Mouse (Mus musculus) thymus, adult 18-20 months (tissue): ENCODE measurements around the gene Ccdc188.
A peak's percentile ranks its signal among the peaks of the same experiment; 100 is the strongest.

Source experiments
- DNase-seq, 2 experiments: peaks; one replicate each; pipeline ENCODE4 v3.0.0; 2022; ENCODE audit warnings: mixed read lengths in 2 of 2

Ccdc188 gene

GRCm38 (mm10) chr16:18236676-18237501, 19.2 kb downstream of the Ccdc188 start:
- DNase-seq, result no peak

GRCm38 (mm10) chr16:18241581-18241980, 23.9 kb downstream of the Ccdc188 start:
- no peak for DNase-seq

DNA sequence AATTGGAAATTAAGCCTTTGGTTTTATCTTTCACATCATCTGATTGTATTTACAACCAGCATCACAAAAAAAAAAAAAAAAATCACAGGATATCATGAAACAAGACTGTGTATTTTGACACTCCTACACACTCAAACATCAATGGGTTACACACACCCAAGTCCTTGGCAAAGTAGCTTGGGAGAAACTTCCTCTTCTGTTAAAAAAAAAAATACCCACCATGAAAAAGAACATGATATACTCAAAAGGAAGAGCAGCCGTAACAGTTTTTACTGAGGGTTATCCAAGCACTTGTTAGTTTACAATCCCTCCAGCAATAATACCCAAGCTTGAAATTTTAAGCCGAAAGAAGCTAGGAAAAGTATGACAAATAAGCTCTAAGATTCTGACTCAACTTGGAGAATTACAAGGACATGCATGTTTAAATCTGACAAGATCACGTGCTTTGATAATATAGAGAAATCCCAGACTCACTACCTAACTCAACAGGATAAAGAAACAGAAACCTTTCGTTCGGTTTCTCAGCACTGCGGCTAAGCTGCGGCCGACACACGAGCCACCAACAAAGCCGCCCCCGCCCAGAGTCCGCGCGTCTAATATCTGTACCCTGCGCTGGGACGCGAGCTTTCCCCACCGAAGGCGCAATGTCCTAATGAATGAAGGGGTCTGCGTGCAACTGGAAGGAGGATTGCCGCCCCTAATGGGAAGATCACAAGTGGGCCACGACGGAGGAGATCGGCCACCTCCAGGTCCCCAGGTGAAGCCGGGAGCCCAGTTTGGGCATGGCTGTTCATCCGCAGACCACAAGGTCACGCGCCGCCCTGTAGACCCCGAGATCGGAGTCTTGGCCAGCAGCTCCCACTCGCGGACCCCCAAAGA, 30.1 kb downstream of the Ccdc188 start:
- no peak for DNase-seq

- DNase-seq, result peak; percentile 95 to 97
These were observed 31.0 kb downstream of the Ccdc188 start, which contains the start of the genes Trmt2a and Ranbp1 for GRCm38 (mm10) chr16:18248433-18249363. Gene Trmt2a (plus strand): TSS chr16:18248679. Gene Ranbp1 (minus strand): TSS chr16:18248732.

DNA sequence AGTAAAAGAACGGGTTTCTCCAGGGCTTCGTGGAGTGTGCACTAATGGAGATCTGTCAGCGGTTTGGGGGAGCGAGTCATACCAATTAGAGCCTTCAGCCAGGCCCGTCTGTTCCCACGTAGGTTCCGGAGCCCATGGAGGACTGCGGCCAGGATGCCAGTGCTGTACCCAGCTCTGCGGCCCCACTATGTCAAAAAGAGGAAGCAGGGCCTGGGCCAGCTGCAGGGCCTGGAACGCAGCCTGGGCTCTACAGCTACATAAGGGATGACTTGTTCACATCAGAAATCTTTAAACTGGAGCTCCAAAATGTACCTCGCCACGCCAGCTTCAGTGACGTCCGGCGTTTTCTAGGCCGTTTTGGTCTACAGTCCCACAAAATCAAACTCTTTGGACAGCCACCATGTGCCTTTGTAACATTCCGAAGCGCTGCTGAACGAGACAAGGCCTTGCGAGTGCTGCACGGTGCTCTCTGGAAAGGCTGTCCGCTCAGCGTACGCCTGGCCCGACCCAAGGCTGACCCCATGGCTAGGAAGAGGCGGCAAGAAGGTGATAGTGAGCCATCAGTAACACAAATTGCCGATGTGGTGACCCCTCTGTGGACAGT, 31.8 kb downstream of the Ccdc188 start:
- peak; percentile 26 to 48 for DNase-seq

GRCm38 (mm10) chr16:18250231-18250630, 32.6 kb downstream of the Ccdc188 start:
- DNase-seq, result no peak

- no peak for DNase-seq
These were observed 33.4 kb downstream of the Ccdc188 start for GRCm38 (mm10) chr16:18250828-18251790.

- DNase-seq, result no peak
These were observed 35.1 kb downstream of the Ccdc188 start for GRCm38 (mm10) chr16:18252736-18253135.

DNA sequence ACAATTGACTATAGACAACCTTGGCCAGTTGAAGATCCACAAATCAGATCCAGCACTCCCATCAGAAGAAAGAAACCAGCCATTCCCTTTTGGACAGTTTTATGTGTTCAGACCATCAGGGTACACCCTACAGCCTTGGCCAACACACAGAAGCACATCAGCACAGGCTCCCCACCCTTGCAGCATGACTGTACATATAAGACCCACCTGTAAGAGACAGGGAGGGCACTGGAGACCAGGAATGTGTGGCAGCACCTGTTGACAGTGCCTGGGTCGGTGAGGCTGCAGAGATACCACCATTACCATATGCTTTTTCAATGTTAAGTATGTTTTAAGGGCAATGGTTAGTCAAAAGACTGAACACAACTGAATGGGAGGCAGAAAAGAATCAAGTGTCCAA, 36.2 kb downstream of the Ccdc188 start:
- no peak for DNase-seq

DNA sequence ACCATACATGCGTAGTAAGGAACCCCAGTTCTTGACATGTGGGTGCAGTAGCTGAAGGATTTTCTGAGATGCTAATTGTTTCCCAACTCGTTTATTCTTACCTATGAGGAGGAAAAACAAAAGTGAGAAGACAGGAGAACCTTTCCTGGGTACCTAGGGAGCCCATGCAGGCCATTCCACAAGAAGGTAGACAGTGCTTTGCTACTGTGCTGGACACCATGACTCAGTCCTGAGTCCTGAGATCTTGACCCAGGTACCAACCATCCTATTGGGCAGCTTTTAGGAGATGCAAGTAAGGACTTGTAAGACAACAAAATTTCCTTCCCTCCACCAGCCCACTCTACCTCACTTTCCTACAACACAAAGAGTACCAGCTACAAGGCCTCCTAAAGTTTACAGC, 40.5 kb downstream of the Ccdc188 start, which contains the start of gene Gm49776:
TSS of gene Gm49776 (minus strand) at position 101 of the 400 bp plus-strand sequence.
- DNase-seq, result no peak

- DNase-seq, result no peak
These were observed 47.3 kb downstream of the Ccdc188 start for GRCm38 (mm10) chr16:18265024-18265423.

DNA sequence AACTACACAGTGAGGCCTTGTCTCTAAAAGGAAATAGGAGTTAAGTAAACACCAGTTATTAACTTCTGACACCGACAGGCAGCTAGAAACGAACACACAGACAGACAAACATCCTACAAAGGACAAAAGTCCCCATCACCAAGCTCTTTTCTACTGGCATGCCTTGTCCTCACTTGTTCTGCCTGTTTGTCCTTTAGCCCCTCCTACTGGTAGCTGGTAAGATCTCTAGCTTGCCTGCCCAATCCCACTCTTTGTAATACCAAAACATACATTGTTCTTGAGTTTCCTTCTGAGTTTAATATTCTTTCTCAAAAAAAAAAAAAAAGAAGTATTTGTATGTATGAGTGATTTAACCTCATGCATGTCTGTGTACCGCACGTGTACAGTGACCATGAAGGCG, 50.5 kb downstream of the Ccdc188 start:
- DNase-seq, result no peak
